Mouse (Mus musculus) testis, postnatal 10 days (tissue): ENCODE measurements around the gene Clec11a.

Experiments
- DNase-seq: peaks from one replicate; pipeline ENCODE4 v3.0.0; 2021; ENCODE audit warnings: low spot score

Gene Clec11a

DNA sequence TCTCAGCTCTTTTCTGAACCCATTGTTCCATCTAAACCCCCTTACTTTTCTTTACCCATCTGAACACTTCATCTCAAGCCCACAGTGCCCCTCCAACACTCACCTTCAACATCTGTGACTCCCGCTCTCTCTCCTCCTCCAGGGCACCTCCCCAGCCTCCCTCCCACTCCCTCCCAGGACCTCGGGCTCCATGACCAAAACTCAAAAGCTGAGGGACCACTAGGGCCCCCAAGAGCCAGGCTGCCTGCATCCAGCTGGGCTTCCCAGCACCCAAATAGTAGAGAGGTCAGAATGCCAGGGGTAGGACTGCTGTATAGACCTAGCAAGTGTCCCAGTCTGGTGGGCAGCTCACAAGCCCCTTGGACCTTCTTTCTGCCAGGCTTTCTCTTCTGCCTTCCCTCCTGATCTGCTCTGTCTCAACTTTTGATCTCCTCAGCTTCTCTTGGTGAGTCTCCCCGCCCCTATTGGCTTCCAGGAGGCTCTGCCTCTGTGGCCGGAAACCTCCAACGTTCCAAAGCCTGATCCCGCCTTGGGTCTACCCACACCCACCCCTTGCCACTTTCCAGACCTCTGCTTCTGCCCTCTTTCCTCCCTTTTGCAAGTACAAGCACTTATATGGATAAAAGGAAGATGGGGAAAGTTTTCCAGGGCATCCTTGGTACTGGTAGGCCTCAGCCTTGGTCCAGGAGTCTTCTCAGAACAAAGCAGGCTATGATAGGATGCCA lies at the start of gene Clec11a:
Clec11a (minus strand) TSS at position 387 of the 725 bp plus-strand sequence.
- DNase-seq, result no peak

DNA sequence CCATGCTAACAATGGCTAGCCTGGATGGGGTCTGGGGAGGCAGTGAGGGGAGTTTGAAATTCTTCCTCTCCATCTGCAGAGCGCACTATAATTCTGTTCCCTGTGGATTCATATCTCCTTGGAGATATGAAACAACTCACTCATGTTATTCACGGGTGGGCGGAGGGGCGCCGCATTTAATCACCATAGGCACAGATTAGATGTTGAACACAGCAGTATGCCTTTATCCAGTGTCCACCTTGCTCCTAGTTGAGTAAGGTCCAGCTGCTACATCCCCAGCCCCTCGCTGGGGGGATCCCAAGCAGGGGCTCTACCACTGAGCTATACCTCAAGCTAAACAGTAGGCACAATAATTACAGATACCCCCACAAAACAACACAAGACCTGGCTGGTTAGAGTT lies 48.7 kb upstream of the Clec11a start:
- no peak for DNase-seq

- peak; percentile 68 for DNase-seq
Observed at GRCm38 (mm10) chr7:44353601-44354340, 47.1 kb upstream of the Clec11a start.

GRCm38 (mm10) chr7:44352750-44353600 lies 46.3 kb upstream of the Clec11a start:
- no peak for DNase-seq

DNA sequence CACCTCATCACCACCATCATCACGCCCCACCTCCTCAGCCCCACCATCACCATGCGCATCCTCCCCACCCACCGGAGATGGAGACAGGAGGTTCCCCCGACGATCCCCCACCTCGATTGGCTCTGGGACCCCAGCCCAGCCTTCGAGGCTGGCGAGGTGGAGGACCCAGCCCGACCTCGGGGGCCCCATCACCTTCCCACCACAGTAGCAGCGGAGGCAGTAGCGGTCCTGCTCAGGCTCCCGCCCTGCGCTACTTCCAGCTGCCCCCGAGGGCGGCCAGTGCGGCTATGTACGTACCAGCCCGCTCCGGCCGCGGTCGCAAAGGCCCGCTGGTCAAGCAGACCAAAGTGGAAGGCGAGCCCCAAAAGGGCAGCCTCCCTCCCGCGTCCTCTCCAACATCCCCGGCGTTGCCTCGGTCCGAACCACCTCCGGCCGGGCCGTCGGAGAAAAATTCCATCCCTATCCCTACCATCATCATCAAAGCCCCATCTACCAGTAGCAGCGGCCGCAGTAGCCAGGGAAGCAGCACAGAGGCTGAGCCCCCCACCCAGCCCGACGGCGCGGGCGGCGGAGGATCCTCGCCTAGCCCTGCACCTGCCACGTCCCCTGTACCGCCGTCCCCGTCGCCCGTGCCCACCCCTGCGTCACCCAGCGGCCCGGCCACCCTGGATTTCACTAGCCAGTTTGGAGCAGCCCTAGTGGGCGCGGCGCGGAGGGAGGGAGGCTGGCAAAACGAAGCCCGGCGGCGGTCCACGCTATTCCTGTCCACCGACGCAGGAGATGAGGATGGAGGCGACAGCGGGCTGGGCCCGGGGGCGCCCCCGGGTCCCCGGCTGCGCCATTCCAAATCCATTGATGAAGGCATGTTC lies 45.4 kb upstream of the Clec11a start:
- DNase-seq, result no peak

DNA sequence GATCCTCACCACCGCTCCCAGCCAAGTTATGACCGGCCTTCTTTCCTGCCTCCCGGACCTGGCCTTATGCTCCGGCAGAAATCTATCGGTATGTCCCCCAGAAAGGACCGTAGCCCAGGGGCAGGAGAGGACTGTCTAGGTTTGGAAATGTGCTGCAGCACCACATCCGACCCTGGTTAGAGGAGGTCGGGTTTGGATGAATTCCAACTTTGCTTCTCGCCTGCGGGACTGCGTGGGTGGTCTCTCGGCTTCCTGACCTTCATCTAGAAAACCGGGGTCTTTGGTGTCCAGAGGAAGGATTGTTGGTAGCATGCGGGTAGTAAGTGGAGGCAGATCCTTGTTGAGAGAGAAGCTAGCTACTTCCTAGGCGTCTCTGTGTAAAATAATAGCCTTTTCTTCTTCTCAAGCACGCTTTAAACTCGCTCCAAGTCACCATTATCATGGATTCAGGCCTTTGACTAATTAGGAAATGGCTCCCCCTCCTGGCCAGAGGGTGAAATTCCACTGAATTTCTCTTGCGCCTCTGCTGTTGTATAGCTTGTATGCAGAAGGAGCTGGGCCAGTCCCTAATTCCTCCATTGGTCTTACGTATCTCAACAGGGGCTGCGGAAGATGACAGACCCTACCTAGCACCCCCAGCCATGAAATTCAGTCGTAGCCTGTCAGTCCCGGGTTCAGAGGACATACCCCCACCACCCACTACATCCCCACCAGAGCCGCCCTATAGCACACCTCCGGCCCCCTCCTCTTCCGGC lies 44.4 kb upstream of the Clec11a start:
- DNase-seq, result peak; percentile 82

GRCm38 (mm10) chr7:44349043-44349442 lies 42.3 kb upstream of the Clec11a start:
- no peak for DNase-seq

DNA sequence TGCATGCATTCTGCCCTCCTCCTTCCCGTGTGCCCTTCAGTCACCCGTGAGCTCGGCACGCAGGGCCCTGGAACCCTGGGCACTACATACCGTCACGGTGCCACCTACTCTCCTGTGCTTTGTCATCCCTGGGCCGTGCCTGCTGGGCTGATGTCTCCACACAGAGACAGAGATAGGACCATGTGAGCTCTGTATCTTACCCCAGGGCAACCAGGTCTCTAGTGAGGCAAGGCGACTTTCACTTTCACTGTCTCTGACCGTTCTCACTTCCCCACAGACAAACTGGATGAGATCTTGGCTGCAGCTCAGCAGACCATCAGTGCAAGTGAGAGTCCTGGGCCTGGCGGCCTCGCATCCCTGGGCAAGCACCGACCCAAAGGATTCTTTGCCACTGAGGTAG lies 37.9 kb upstream of the Clec11a start:
- no peak for DNase-seq

GRCm38 (mm10) chr7:44343459-44344015 lies 36.8 kb upstream of the Clec11a start:
- DNase-seq, result no peak

DNA sequence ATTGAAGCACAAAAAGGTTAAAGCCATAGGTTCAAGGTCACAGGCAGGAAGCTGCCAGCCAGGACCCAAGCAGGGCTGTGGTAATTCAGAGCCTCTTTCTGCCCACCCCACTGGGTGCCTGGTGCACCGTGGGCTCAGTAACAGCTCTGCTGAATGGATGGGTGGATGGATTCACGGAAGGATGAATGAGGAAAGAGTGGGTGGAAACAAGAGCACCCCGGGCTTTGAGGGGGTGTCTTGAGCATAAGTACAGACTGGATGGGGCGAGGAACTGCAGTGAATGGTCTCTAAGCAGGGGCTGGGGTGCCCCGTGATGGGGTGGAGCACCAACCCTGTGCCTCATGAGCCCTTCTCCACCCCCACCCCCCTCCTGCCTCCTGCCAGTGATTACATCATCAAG lies 35.0 kb upstream of the Clec11a start:
- no peak for DNase-seq

DNA sequence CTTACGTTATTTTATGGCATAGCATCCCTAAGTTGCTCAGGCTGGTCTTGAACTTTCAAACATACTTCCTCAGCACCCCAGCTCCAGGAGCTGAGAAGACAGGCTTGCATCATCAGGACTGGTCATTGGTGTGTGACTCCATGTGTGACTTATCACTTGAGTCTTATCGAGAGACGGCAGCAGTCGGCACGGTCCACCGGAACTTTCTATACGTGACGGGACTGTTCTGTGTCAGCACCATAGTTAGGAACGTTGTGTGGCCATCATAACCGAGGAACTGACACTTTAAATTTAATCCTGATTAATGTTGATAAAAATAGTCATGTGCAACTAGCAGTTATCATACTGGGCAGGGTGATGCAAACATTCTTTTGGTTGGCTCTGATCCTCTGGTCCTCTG lies 34.4 kb upstream of the Clec11a start:
- no peak for DNase-seq

DNA sequence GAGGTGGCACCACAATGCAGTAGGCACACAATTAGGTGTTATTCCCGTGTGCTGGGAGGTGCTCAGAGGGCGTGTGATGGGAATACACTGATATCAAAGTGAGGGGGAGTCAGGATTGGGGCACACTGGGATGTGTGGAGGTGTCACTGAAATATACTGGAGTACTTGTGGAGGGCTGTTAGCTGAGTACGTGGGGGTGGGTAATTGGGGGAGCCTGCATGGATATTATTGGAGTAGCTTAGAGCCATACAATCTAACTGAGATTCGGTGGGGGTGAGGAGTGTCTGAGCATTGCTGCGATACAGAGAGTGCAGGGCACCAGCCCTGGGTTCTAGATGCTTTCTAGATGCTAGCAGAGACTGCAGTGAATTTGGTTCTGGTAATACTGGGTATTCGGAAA lies 33.5 kb upstream of the Clec11a start:
- DNase-seq, result no peak

DNA sequence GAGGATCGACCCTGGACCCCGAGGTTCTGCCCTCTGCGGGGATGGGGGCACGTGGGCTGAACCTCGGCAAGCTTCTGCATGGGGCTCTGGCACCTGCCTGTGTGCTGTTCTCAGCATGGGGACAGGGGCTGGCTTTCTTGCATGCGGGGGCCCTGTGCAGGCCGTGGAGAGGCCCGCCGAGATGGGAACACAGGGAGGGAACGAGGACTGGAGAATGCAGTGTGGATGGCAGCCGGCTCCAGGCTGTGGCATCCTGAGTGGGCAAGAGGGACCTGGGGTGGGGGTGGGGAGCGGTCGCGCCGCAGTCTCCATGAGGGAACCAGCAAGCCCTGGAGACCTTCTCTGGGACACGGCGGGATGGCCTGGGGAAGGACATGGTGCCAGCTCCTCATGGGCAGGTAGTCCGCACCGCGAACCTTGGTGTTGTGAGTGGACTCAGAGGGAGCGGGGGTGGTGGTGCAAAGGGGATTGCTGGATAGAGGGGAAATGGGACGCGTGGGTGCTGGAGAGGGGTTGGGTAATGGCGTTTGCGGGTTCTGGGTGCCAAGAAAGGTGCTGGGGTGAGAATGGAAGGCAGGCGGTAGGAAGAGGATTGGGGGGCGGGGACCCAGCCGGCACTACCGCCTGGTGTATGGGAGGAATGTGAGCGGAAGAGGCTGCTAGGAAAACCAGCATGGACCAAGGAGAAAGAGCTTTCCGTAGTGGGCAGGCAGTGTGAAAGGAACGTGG lies 30.6 kb upstream of the Clec11a start:
- DNase-seq, result no peak

GRCm38 (mm10) chr7:44336046-44337021 lies 29.6 kb upstream of the Clec11a start:
- DNase-seq, result no peak

GRCm38 (mm10) chr7:44335031-44335878 lies 28.6 kb upstream of the Clec11a start:
- DNase-seq, result peak; percentile 80

DNA sequence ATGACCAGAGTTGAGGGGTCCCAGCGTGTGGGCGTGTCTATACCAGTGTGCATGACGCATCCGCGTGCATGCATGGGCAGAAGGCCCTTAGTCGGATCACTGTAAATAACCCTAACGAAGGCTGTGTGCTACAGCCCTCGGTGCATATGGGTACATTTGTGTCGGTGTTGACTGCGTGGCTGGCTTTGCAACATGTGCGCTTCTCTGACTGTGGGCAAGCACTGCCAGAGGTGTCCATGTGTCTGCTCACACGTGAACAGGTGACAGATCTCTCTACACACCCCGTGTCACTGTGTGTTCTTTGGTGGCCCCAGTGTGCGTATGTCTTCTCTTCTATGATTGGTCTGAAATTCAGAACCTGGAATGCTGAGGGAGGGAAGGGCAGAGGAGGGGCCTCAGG lies 27.4 kb upstream of the Clec11a start:
- no peak for DNase-seq

- DNase-seq, result no peak
Observed at GRCm38 (mm10) chr7:44332336-44332735, 25.6 kb upstream of the Clec11a start.

GRCm38 (mm10) chr7:44326614-44327013 lies 19.9 kb upstream of the Clec11a start:
- no peak for DNase-seq
